Mouse (Mus musculus): ENCODE results near the gene Naxd. TPM values are rescaled to one million over a fixed set of nuclear protein-coding genes. Genes with fewer than 3 reads are reported as not detected.
"Not testable (repeated sequence)": the region's sequence is repeated elsewhere in the genome, so short reads cannot be mapped to it uniquely, and the experiment has no call there.

Gene Naxd
- polyA plus RNA-seq, 1 experiment from 2014 or later, result 130 TPM

- ATAC-seq (ENCODE audit: low FRiP score, low TSS enrichment); H3K27ac ChIP-seq (replicated peaks; ENCODE audit: low read depth, low read length); H3K27me3 ChIP-seq (ENCODE audit: control insufficient read depth, insufficient read depth, low read length); H3K36me3 ChIP-seq (ENCODE audit: control insufficient read depth, insufficient read depth, low read length); DNase-seq; H3K4me2 ChIP-seq (ENCODE audit: low read length); H3K4me1 ChIP-seq (ENCODE audit: control insufficient read depth, insufficient read depth, low read length); H3K4me3 ChIP-seq (replicated peaks; ENCODE audit: low read depth, low read length); H3K9ac ChIP-seq (replicated peaks; ENCODE audit: low read length); H3K9me3 ChIP-seq (ENCODE audit: control insufficient read depth, low read length): not testable (repeated sequence)
- WGBS, result 70% methylated on average over 4 of the region's 5 CpGs
These were observed 30.8 kb upstream of the Naxd start for GRCm38 (mm10) chr8:11466528-11466927.

- Histone ChIP-seq H3K4me1 (ENCODE audit: control insufficient read depth, insufficient read depth, low read length) (no peaks in the 10 kb centered on the region), H3K4me2 (ENCODE audit: low read length) (no peak overlapping the region), H3K27me3 (ENCODE audit: control insufficient read depth, insufficient read depth, low read length) (no peaks in the 10 kb centered on the region), H3K9me3 (ENCODE audit: control insufficient read depth, low read length) (no peaks in the 10 kb centered on the region), H3K27ac (replicated peaks; ENCODE audit: low read depth, low read length) (no peak overlapping the region), H3K36me3 (ENCODE audit: control insufficient read depth, insufficient read depth, low read length) (no peaks in the 10 kb centered on the region), H3K9ac (replicated peaks; ENCODE audit: low read length) (no peak overlapping the region), H3K4me3 (replicated peaks; ENCODE audit: low read depth, low read length) (no peak overlapping the region)
- ATAC-seq (ENCODE audit: low FRiP score, low TSS enrichment) (no peak), DNase-seq (peak; percentile 75)
- WGBS, result 10% methylated on average over 3 of the region's 3 CpGs
These were observed 28.2 kb upstream of the Naxd start for GRCm38 (mm10) chr8:11469095-11469494.

GRCm38 (mm10) chr8:11470694-11471093 lies 26.6 kb upstream of the Naxd start:
- DNase-seq, result no peak
- Histone ChIP-seq H3K4me1 (ENCODE audit: control insufficient read depth, insufficient read depth, low read length) (no peaks in the 10 kb centered on the region), H3K27me3 (ENCODE audit: control insufficient read depth, insufficient read depth, low read length) (peaks cover 11% of the 10 kb centered on the region), H3K9me3 (ENCODE audit: control insufficient read depth, low read length) (no peaks in the 10 kb centered on the region), H3K4me2 (ENCODE audit: low read length) (no peak overlapping the region), H3K9ac (replicated peaks; ENCODE audit: low read length) (no peak overlapping the region), H3K36me3 (ENCODE audit: control insufficient read depth, insufficient read depth, low read length) (no peaks in the 10 kb centered on the region), H3K27ac (replicated peaks; ENCODE audit: low read depth, low read length) (no peak overlapping the region), H3K4me3 (replicated peaks; ENCODE audit: low read depth, low read length) (no peak overlapping the region)
- 73% methylated on average over 7 of the region's 7 CpGs for WGBS
- no peak for ATAC-seq (ENCODE audit: low FRiP score, low TSS enrichment)

- no peak overlapping the region for H3K27ac ChIP-seq (replicated peaks; ENCODE audit: low read depth, low read length)
- H3K9ac ChIP-seq (replicated peaks; ENCODE audit: low read length), result no peak overlapping the region
- H3K36me3 ChIP-seq (ENCODE audit: control insufficient read depth, insufficient read depth, low read length), result no peaks in the 10 kb centered on the region
- H3K4me3 ChIP-seq (replicated peaks; ENCODE audit: low read depth, low read length), result no peak overlapping the region
- WGBS, result 35% methylated on average over 8 of the region's 8 CpGs
- ATAC-seq (ENCODE audit: low FRiP score, low TSS enrichment) (no peak), DNase-seq (no peak)
- no peaks in the 10 kb centered on the region for H3K4me1 ChIP-seq (ENCODE audit: control insufficient read depth, insufficient read depth, low read length)
- H3K9me3 ChIP-seq (ENCODE audit: control insufficient read depth, low read length), result no peaks in the 10 kb centered on the region
- peaks cover 17% of the 10 kb centered on the region for H3K27me3 ChIP-seq (ENCODE audit: control insufficient read depth, insufficient read depth, low read length)
- H3K4me2 ChIP-seq (ENCODE audit: low read length), result no peak overlapping the region
These were observed 26.0 kb upstream of the Naxd start for GRCm38 (mm10) chr8:11471309-11471708.

- no peak overlapping the region for H3K9ac ChIP-seq (replicated peaks; ENCODE audit: low read length)
- H3K4me2 ChIP-seq (ENCODE audit: low read length), result no peak overlapping the region
- no peaks in the 10 kb centered on the region for H3K9me3 ChIP-seq (ENCODE audit: control insufficient read depth, low read length)
- no peak overlapping the region for H3K4me3 ChIP-seq (replicated peaks; ENCODE audit: low read depth, low read length)
- ATAC-seq (ENCODE audit: low FRiP score, low TSS enrichment) (no peak), DNase-seq (no peak)
- peaks cover 33% of the 10 kb centered on the region for H3K27me3 ChIP-seq (ENCODE audit: control insufficient read depth, insufficient read depth, low read length)
- peaks cover 10% of the 10 kb centered on the region for H3K4me1 ChIP-seq (ENCODE audit: control insufficient read depth, insufficient read depth, low read length)
- WGBS, result 48% methylated on average over 4 of the region's 4 CpGs
- no peak overlapping the region for H3K27ac ChIP-seq (replicated peaks; ENCODE audit: low read depth, low read length)
- no peaks in the 10 kb centered on the region for H3K36me3 ChIP-seq (ENCODE audit: control insufficient read depth, insufficient read depth, low read length)
These were observed 24.2 kb upstream of the Naxd start for GRCm38 (mm10) chr8:11473072-11473471.

- 7% methylated on average over 9 of the region's 10 CpGs for WGBS
- H3K27me3 ChIP-seq (ENCODE audit: control insufficient read depth, insufficient read depth, low read length), result peaks cover 52% of the 10 kb centered on the region
- H3K4me3 ChIP-seq (replicated peaks; ENCODE audit: low read depth, low read length), result no peak overlapping the region
These were observed 21.9 kb upstream of the Naxd start for GRCm38 (mm10) chr8:11475397-11475796.

GRCm38 (mm10) chr8:11475876-11476275 lies 21.4 kb upstream of the Naxd start:
- H3K27me3 ChIP-seq (ENCODE audit: control insufficient read depth, insufficient read depth, low read length), result peaks cover 56% of the 10 kb centered on the region
- no peaks in the 10 kb centered on the region for H3K9me3 ChIP-seq (ENCODE audit: control insufficient read depth, low read length)
- no peak for DNase-seq
- peaks cover 14% of the 10 kb centered on the region for H3K4me1 ChIP-seq (ENCODE audit: control insufficient read depth, insufficient read depth, low read length)
- H3K9ac ChIP-seq (replicated peaks; ENCODE audit: low read length), result no peak overlapping the region
- no peak overlapping the region for H3K27ac ChIP-seq (replicated peaks; ENCODE audit: low read depth, low read length)
- no peak overlapping the region for H3K4me3 ChIP-seq (replicated peaks; ENCODE audit: low read depth, low read length)
- no peaks in the 10 kb centered on the region for H3K36me3 ChIP-seq (ENCODE audit: control insufficient read depth, insufficient read depth, low read length)
- ATAC-seq (ENCODE audit: low FRiP score, low TSS enrichment), result no peak
- 16% methylated on average over 2 of the region's 2 CpGs for WGBS
- H3K4me2 ChIP-seq (ENCODE audit: low read length), result no peak overlapping the region

More at GRCm38 (mm10) chr8:11475397-11475796, 21.9 kb upstream of the Naxd start:
- no peaks in the 10 kb centered on the region for H3K9me3 ChIP-seq (ENCODE audit: control insufficient read depth, low read length)
- ATAC-seq (ENCODE audit: low FRiP score, low TSS enrichment) (no peak), DNase-seq (no peak)
- no peak overlapping the region for H3K9ac ChIP-seq (replicated peaks; ENCODE audit: low read length)
- H3K27ac ChIP-seq (replicated peaks; ENCODE audit: low read depth, low read length), result no peak overlapping the region
- H3K4me1 ChIP-seq (ENCODE audit: control insufficient read depth, insufficient read depth, low read length), result peaks cover 14% of the 10 kb centered on the region
- no peak overlapping the region for H3K4me2 ChIP-seq (ENCODE audit: low read length)
- no peaks in the 10 kb centered on the region for H3K36me3 ChIP-seq (ENCODE audit: control insufficient read depth, insufficient read depth, low read length)

- Histone ChIP-seq H3K27me3 (ENCODE audit: control insufficient read depth, insufficient read depth, low read length) (peaks cover 58% of the 10 kb centered on the region), H3K36me3 (ENCODE audit: control insufficient read depth, insufficient read depth, low read length) (no peaks in the 10 kb centered on the region), H3K27ac (replicated peaks; ENCODE audit: low read depth, low read length) (no peak overlapping the region), H3K4me1 (ENCODE audit: control insufficient read depth, insufficient read depth, low read length) (peaks cover 14% of the 10 kb centered on the region), H3K4me3 (replicated peaks; ENCODE audit: low read depth, low read length) (0 out of 2 replicates have a peak overlapping the region, but pooled peaks have one; percentile 5), H3K4me2 (ENCODE audit: low read length) (peak overlapping the region; percentile 29; the same call in 1 of the 2 replicates), H3K9ac (replicated peaks; ENCODE audit: low read length) (no peak overlapping the region), H3K9me3 (ENCODE audit: control insufficient read depth, low read length) (no peaks in the 10 kb centered on the region)
- no peak for ATAC-seq (ENCODE audit: low FRiP score, low TSS enrichment)
- peak; percentile 37 for DNase-seq
- WGBS, result 9% methylated on average over 24 of the region's 24 CpGs
These were observed 20.7 kb upstream of the Naxd start for GRCm38 (mm10) chr8:11476338-11477177.

GRCm38 (mm10) chr8:11477178-11477553 lies 20.1 kb upstream of the Naxd start:
- no peaks in the 10 kb centered on the region for H3K9me3 ChIP-seq (ENCODE audit: control insufficient read depth, low read length)
- peaks cover 58% of the 10 kb centered on the region for H3K27me3 ChIP-seq (ENCODE audit: control insufficient read depth, insufficient read depth, low read length)
- H3K27ac ChIP-seq (replicated peaks; ENCODE audit: low read depth, low read length), result no peak overlapping the region
- H3K4me2 ChIP-seq (ENCODE audit: low read length), result peak overlapping the region; percentile 29; the same call in 1 of the 2 replicates
- H3K4me3 ChIP-seq (replicated peaks; ENCODE audit: low read depth, low read length), result 0 out of 2 replicates have a peak overlapping the region, but pooled peaks have one; percentile 5
- 4% methylated on average over 9 of the region's 9 CpGs for WGBS
- peaks cover 14% of the 10 kb centered on the region for H3K4me1 ChIP-seq (ENCODE audit: control insufficient read depth, insufficient read depth, low read length)
- no peak overlapping the region for H3K9ac ChIP-seq (replicated peaks; ENCODE audit: low read length)
- no peak for ATAC-seq (ENCODE audit: low FRiP score, low TSS enrichment)
- no peak for DNase-seq
- H3K36me3 ChIP-seq (ENCODE audit: control insufficient read depth, insufficient read depth, low read length), result no peaks in the 10 kb centered on the region
